Mouse (Mus musculus): ENCODE measurements around the gene Ppp1r3e. TPM values are rescaled to one million over a fixed set of nuclear protein-coding genes. Genes with fewer than 3 reads are reported as not detected.

Gene Ppp1r3e
- polyA plus RNA-seq, 1 experiment: 21.0 TPM

DNA sequence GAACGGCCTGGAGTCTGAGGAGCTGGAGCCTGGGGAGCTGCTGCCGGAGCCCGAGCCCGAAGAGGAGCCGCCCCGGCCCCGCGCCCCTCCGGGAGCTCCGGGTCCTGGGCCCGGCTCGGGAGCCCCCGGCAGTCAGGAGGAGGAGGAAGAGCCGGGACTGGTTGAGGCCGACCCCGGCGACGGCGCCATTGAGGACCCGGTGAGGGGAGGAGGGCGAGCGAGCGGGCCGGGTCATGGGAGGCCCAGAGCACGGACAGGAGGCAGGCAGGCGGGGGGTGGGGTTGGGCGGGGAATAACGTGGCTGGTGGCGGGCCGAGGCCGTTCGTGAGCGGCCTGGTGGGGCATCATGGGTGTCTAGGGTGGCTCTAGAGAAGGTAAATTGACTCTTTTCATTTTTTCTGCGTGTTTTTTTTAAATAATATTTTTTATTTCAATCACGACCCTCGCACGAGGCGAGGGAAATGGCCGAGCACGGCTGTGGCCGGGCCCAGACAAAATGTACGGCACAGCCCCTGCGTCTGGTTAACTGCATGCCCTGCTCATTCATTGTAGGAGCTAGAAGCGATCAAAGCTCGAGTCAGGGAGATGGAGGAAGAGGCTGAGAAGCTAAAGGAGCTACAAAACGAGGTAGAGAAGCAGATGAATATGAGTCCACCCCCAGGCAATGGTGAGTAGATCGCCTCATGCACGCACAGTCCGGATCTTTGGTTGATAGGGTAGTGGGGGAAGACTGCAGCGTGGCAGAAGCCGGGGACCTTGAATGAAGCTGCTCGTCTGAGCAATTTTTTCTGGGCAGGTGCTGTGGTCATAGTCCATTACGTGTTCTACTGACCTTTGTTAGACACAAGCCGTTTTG is 17.2 kb upstream of the Ppp1r3e start:
- peaks cover 11% of the 10 kb centered on the region for H3K36me3 ChIP-seq (ENCODE audit: control insufficient read depth, insufficient read depth, low read length)
- DNase-seq: peak; percentile 75
- peaks cover 7% of the 10 kb centered on the region; the same call in 1 of the 2 replicates for H3K4me1 ChIP-seq (ENCODE audit: control insufficient read depth, insufficient read depth, low read length)
- peak overlapping the region; percentile 95 for H3K27ac ChIP-seq (ENCODE audit: insufficient read depth, low read depth, low read length)
- H3K27me3 ChIP-seq (replicated peaks; ENCODE audit: control insufficient read depth, insufficient read depth, low read length): no peaks in the 10 kb centered on the region
- 1% methylated on average over 54 of the region's 54 CpGs for WGBS
- TF ChIP-seq POLR2A (IDR thresholded peaks at IDR 0.05; ENCODE audit: low read depth, low read length): no peak
- no peak for TF ChIP-seq CTCF (conservative IDR thresholded peaks at IDR 0.05; ENCODE audit: insufficient read depth, insufficient read length, low read depth, low read length)
- peak overlapping the region; percentile 99 for H3K4me3 ChIP-seq (ENCODE audit: insufficient read depth, low read depth, low read length)

DNA sequence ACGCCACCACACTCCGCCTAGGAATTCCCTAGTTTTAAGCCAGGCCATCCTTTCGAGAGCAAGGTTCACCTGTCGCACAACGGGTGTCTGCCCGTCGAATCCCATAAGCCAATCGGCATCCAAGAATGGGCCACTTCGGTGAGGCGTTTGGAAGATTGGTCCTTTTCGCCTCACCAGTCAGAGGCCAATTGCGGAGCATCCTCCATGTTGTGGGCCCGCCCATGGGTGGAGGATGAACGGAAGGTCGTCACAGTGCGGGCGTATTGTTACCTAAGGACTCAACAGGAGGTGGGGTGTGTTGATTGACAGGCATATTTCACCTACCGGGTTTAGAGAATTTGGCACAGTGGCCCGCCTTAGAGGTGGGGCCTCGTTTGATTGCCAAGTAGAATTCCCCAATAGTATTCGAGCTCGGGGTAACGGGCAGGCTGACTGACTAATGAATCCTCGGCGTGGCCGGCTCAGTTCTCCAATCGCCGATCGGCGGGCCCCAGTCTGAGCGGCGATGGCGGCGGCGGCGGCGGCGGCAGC is 16.4 kb upstream of the Ppp1r3e start:
- WGBS: under 1% methylated on average over 38 of the region's 38 CpGs
- H3K4me1 ChIP-seq (ENCODE audit: control insufficient read depth, insufficient read depth, low read length): peaks cover 7% of the 10 kb centered on the region; the same call in 1 of the 2 replicates
- TF ChIP-seq CTCF (conservative IDR thresholded peaks at IDR 0.05; ENCODE audit: insufficient read depth, insufficient read length, low read depth, low read length): no peak
- TF ChIP-seq POLR2A (IDR thresholded peaks at IDR 0.05; ENCODE audit: low read depth, low read length): peak; percentile 82

DNA sequence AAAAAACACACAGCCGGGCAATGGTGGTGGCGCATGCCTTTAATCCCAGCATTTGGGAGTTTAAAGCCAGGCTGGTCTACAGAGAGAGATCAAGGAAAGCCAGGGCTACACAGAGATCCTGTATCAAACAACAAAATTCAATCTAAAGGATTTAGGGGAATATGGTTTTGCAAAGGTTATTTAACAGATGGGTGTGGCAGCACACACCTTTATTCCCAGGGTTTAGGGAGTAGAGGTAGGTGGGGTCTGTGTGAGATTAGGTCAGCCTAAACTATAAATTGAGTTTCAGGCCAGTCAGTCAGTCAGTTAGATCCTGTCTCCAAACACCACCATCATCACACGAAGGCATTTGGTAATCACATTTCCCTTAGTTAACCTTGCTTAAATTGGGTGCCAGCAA is 14.8 kb upstream of the Ppp1r3e start, which contains the start of gene Pabpn1:
Gene Pabpn1 (plus strand): TSS at position 301 of the 400 bp plus-strand sequence.
- 94% methylated on average over 3 of the region's 3 CpGs for WGBS
- Histone ChIP-seq H3K4me1 (ENCODE audit: control insufficient read depth, insufficient read depth, low read length) (peaks cover 7% of the 10 kb centered on the region; the same call in 1 of the 2 replicates), H3K36me3 (ENCODE audit: control insufficient read depth, insufficient read depth, low read length) (peaks cover 8% of the 10 kb centered on the region; the same call in 1 of the 2 replicates), H3K27me3 (replicated peaks; ENCODE audit: control insufficient read depth, insufficient read depth, low read length) (no peaks in the 10 kb centered on the region), H3K27ac (ENCODE audit: insufficient read depth, low read depth, low read length) (peak within 1 kb of the TSS; percentile 27), H3K4me3 (ENCODE audit: insufficient read depth, low read depth, low read length) (no peak within 1 kb of the TSS)
- no peak for TF ChIP-seq CTCF (conservative IDR thresholded peaks at IDR 0.05; ENCODE audit: insufficient read depth, insufficient read length, low read depth, low read length)
- no peak for TF ChIP-seq POLR2A (IDR thresholded peaks at IDR 0.05; ENCODE audit: low read depth, low read length)
- DNase-seq: no peak

More for the DNA sequence above, 16.4 kb upstream of the Ppp1r3e start:
- Histone ChIP-seq H3K36me3 (ENCODE audit: control insufficient read depth, insufficient read depth, low read length) (peaks cover 11% of the 10 kb centered on the region), H3K27ac (ENCODE audit: insufficient read depth, low read depth, low read length) (peak overlapping the region; percentile 27), H3K4me3 (ENCODE audit: insufficient read depth, low read depth, low read length) (peak overlapping the region; percentile 99), H3K27me3 (replicated peaks; ENCODE audit: control insufficient read depth, insufficient read depth, low read length) (no peaks in the 10 kb centered on the region)
- peak; percentile 100 for DNase-seq

DNA sequence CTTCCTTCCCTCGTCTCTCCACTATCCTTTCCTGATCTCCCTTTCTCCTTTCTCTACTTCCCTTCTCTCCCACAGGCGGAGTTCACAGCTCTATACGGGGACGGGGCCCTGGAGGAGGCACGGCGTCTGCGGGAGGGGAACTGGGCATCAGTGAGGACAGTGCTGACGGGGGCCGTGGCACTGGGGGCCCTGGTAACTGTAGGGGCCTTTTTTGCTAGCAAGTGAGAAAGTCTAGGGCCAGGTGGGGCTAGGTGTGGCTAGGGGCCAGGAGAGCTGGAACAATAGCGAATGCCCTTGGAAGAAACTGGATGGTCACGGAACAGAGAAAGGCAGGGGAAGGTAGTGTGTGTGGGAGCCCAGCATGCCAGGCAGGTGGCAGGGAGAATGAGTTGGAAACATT is 8.0 kb upstream of the Ppp1r3e start:
- H3K4me1 ChIP-seq (ENCODE audit: control insufficient read depth, insufficient read depth, low read length): peaks cover 9% of the 10 kb centered on the region; the same call in 1 of the 2 replicates
- no peak for DNase-seq
- no peak overlapping the region for H3K27ac ChIP-seq (ENCODE audit: insufficient read depth, low read depth, low read length)
- H3K4me3 ChIP-seq (ENCODE audit: insufficient read depth, low read depth, low read length): no peak overlapping the region
- no peaks in the 10 kb centered on the region for H3K36me3 ChIP-seq (ENCODE audit: control insufficient read depth, insufficient read depth, low read length)
- WGBS: 90% methylated on average over 11 of the region's 11 CpGs
- no peaks in the 10 kb centered on the region for H3K27me3 ChIP-seq (replicated peaks; ENCODE audit: control insufficient read depth, insufficient read depth, low read length)
- TF ChIP-seq POLR2A (IDR thresholded peaks at IDR 0.05; ENCODE audit: low read depth, low read length) (no peak), CTCF (conservative IDR thresholded peaks at IDR 0.05; ENCODE audit: insufficient read depth, insufficient read length, low read depth, low read length) (no peak)

DNA sequence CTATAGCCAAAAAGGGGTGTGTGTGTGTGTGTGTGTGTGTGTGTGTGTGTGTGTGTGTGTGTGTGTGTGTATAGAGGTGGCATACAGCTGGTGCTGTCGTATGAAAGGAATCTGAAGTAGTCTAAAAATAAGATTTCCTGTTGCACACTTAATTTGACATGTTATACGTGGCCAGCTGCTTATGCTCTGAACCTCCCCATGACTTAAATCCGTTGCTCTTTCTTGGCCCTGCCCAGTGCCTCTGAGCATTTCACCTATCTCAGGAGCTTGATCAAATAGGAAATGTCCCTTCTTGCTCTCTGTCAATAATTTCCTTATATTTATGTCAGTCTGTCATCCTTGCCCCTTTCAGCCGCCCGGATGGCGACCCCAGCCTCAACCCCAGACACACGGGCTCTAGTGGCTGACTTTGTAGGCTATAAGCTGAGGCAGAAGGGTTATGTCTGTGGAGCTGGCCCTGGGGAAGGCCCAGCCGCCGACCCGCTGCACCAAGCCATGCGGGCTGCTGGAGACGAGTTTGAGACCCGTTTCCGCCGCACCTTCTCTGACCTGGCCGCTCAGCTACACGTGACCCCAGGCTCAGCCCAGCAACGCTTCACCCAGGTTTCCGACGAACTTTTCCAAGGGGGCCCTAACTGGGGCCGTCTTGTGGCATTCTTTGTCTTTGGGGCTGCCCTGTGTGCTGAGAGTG is 6.8 kb upstream of the Ppp1r3e start:
- Histone ChIP-seq H3K36me3 (ENCODE audit: control insufficient read depth, insufficient read depth, low read length) (no peaks in the 10 kb centered on the region), H3K4me3 (ENCODE audit: insufficient read depth, low read depth, low read length) (peak overlapping the region; percentile 64), H3K27me3 (replicated peaks; ENCODE audit: control insufficient read depth, insufficient read depth, low read length) (no peaks in the 10 kb centered on the region), H3K27ac (ENCODE audit: insufficient read depth, low read depth, low read length) (peak overlapping the region; percentile 74), H3K4me1 (ENCODE audit: control insufficient read depth, insufficient read depth, low read length) (peaks cover 9% of the 10 kb centered on the region; the same call in 1 of the 2 replicates)
- TF ChIP-seq CTCF (conservative IDR thresholded peaks at IDR 0.05; ENCODE audit: insufficient read depth, insufficient read length, low read depth, low read length) (no peak), POLR2A (IDR thresholded peaks at IDR 0.05; ENCODE audit: low read depth, low read length) (no peak)
- WGBS: 20% methylated on average over 21 of the region's 21 CpGs
- no peak for DNase-seq

DNA sequence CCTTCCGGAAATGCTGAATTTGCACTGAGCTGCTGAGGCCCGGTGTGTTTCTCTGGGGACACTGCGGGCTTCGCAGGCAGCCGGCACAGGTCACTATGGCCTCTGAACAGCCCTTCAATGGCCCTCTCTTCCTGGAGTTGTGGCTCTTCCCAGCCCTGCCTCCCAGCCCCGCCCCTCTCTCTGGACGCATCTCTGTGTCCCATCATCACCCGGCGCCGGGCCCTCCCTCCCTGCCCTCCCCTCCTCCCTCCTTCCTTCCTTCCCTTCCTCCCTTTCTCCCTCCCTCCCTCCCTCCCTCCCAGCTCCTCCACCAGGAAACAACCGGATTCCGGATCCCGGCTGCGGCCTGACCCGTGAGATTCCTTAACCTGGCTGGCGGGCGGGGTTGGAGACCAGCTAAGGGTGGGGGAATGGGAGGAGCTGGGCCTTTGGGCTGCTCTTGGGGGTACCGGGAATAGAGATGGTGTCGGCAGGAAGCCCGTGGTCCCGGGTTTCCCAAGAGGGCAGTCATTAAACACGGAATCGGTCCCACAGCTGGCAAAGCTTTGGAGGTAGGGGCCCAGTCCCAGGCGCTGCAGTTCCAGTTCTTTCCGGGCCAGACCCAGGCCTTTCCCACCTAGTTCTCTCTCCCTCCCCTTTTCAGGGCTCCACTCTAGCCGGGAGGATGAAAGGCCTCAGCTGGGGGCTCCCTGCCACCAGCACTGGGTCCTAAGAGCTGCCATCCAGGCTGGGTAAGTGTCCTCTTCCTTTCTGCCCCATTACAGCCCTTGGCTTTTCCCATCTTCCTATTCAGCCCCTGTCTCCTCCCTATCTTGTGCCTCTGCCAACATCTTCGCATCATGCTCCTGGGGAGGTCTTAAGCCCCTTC is 6.0 kb upstream of the Ppp1r3e start, which contains the start of the genes Bcl2l2 and Gm20521:
Gene Bcl2l2 (plus strand): TSS at position 224 of the 868 bp plus-strand sequence.
Gene Gm20521 (plus strand): TSS at position 288 of the 868 bp plus-strand sequence.
- H3K4me3 ChIP-seq (ENCODE audit: insufficient read depth, low read depth, low read length): peak within 1 kb of the TSS; percentile 64
- H3K27me3 ChIP-seq (replicated peaks; ENCODE audit: control insufficient read depth, insufficient read depth, low read length): no peaks in the 10 kb centered on the region
- 1% methylated on average over 27 of the region's 27 CpGs for whole genome bisulfite sequencing
- TF ChIP-seq POLR2A (IDR thresholded peaks at IDR 0.05; ENCODE audit: low read depth, low read length) (peak; percentile 80), CTCF (conservative IDR thresholded peaks at IDR 0.05; ENCODE audit: insufficient read depth, insufficient read length, low read depth, low read length) (no peak)
- no peaks in the 10 kb centered on the region for H3K36me3 ChIP-seq (ENCODE audit: control insufficient read depth, insufficient read depth, low read length)
- DNase-seq: peak; percentile 90
- H3K4me1 ChIP-seq (ENCODE audit: control insufficient read depth, insufficient read depth, low read length): peaks cover 9% of the 10 kb centered on the region; the same call in 1 of the 2 replicates
- peak within 1 kb of the TSS; percentile 99 for H3K27ac ChIP-seq (ENCODE audit: insufficient read depth, low read depth, low read length)
